Mouse (Mus musculus) CH12.LX (cell line): ENCODE measurements around the gene Ifna5.

Experiments
- CHD2 ChIP-seq: IDR thresholded peaks from 2 replicates; pipeline ENCODE4 v1.6.1; 2011; ENCODE audit warnings: low read length, improper control_type of control experiment
- CTCF ChIP-seq, 2 experiments: IDR thresholded peaks in 1 of 2; conservative IDR thresholded peaks in 1 of 2; 2 replicates each; pipeline ENCODE4 v1.5.1; 2011 to 2012; ENCODE audit warnings: low read depth in 2 of 2, low read length in 2 of 2, improper control_type of control experiment in 1 of 2, inconsistent platforms in 1 of 2, mild to moderate bottlenecking in 1 of 2, moderate library complexity in 1 of 2
- EP300 ChIP-seq: IDR thresholded peaks from 2 replicates; pipeline ENCODE4 v1.6.1; 2011; ENCODE audit warnings: low read length, improper control_type of control experiment
- GABPA ChIP-seq: IDR thresholded peaks from 2 replicates; pipeline ENCODE4 v1.6.1; 2012; ENCODE audit warnings: low read depth, low read length, improper control_type of control experiment, inconsistent platforms; ENCODE audit not compliant: insufficient replicate concordance
- IRF4 ChIP-seq: IDR thresholded peaks from 2 replicates; pipeline ENCODE4 v1.6.1; 2014; ENCODE audit warnings: low read depth, mild to moderate bottlenecking, inconsistent platforms, low read length, improper control_type of control experiment
- POLR2A ChIP-seq: IDR thresholded peaks from 2 replicates; pipeline ENCODE4 v1.6.1; 2011; ENCODE audit warnings: low read depth, mild to moderate bottlenecking, improper control_type of control experiment, low read length
- TCF12 ChIP-seq: IDR thresholded peaks from 2 replicates; pipeline ENCODE4 v1.6.1; 2014; ENCODE audit warnings: low read depth, mild to moderate bottlenecking, inconsistent platforms, low read length, improper control_type of control experiment
- ZKSCAN1 ChIP-seq: IDR thresholded peaks from 2 replicates; pipeline ENCODE4 v1.6.1; 2012; ENCODE audit warnings: low read depth, inconsistent platforms, low read length, improper control_type of control experiment, borderline replicate concordance

DNA sequence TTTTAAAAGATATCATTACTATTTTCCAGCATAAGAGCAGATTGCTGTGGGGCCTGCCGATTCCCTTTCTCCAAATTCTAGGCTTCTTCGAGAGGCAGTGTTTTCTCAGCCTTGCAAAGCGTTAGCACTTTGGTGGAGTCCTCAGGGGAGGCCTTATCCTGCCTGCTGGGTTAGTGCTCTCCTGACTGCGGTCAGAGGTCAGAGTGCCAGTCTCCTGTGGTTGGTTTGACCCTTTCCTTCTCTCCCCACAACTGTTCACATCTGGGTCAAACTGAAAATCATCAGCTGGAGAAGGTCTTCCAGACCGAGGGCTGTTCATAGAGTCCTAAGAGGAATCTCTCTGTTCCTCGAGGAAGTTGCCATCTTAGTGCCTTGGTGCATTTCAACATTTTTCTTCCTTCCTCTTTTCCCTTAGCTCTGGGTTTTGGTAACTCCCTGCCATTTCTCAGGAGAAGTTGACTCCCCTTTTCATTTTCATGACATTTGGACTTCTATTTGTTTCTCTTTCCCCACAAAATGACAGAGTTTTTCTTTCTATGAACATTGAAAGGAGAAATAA, 29.8 kb downstream of the Ifna5 start:
- no peak for TF ChIP-seq IRF4
- TF ChIP-seq CTCF (conservative IDR thresholded peaks at IDR 0.05 in 1 of 2, IDR thresholded peaks at IDR 0.05 in 1 of 2; ENCODE audit: low read depth in 2 of 2, low read length in 2 of 2), result no peak
- TF ChIP-seq EP300, result no peak
- no peak for TF ChIP-seq GABPA
- TF ChIP-seq TCF12, result no peak
- TF ChIP-seq POLR2A, result no peak
- TF ChIP-seq CHD2, result no peak
- no peak for TF ChIP-seq ZKSCAN1
